Comparison of ENCODE assay signal across 25 mouse cellular contexts in the genomic region with DNA sequence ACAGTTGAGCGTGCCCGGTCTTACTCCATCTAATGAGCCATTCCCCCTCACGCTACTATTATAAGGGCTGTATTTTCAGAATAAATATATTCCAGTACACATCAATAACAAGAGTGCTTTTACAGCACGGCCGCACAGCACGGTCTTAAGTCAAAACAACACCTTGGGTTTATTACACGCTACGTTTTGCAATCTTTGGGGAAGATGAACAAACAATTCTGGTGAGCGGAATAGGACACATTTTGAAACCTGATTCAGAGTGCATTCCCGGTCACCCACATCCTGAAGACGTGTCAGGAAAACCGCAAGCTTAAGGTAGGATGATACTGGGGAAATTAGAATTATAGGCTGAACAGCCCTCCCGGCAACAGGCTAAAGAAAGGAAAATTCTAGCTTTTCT. TPM values are rescaled to one million over a fixed set of nuclear protein-coding genes. Genes with fewer than 3 reads are reported as not detected.
"Had no signal": no experiment of that assay in that cellular context is flagged by ENCODE, and none has a peak within 500 bp of the region (broad histone marks: within the 10 kb centered on the region; RNA-seq: fewer than 3 reads in every experiment).

No protein-coding gene starts in this region.

- H3K27me3 ChIP-seq: hindbrain, embryonic 13.5 days; hindbrain, embryonic 15.5 days; kidney, embryonic 15.5 days; limb, embryonic 13.5 days; limb, embryonic 15.5 days; liver, embryonic 13.5 days; liver, embryonic 15.5 days had no signal

- H3K9me3 ChIP-seq: heart, embryonic 10.5 days; hindbrain, embryonic 13.5 days; hindbrain, embryonic 15.5 days; kidney, embryonic 15.5 days; limb, embryonic 13.5 days; limb, embryonic 15.5 days; liver, embryonic 13.5 days; liver, embryonic 15.5 days had no signal

- H3K4me2 ChIP-seq: hindbrain, embryonic 13.5 days; hindbrain, embryonic 15.5 days; kidney, embryonic 15.5 days; limb, embryonic 13.5 days; limb, embryonic 15.5 days; liver, embryonic 13.5 days; liver, embryonic 15.5 days had no signal

- H3K9ac ChIP-seq: hindbrain, embryonic 13.5 days; hindbrain, embryonic 15.5 days; kidney, embryonic 15.5 days; limb, embryonic 13.5 days; limb, embryonic 15.5 days; liver, embryonic 13.5 days; liver, embryonic 15.5 days had no signal

- ATAC-seq: hindbrain, postnatal 0 days; intestine, embryonic 16.5 days had no signal

- H3K27ac ChIP-seq: hindbrain, embryonic 13.5 days; hindbrain, embryonic 15.5 days; hindbrain, postnatal 0 days; kidney, embryonic 15.5 days; kidney, postnatal 0 days; limb, embryonic 13.5 days; limb, embryonic 15.5 days; liver, embryonic 15.5 days had no signal

- DNase-seq: gastrocnemius, postnatal 14 days; gastrocnemius, postnatal 36 days; heart, adult 18-20 months; heart, postnatal 14 days; heart, postnatal 36 days; kidney, adult 11 months; kidney, adult 2 months; kidney, adult 9 months; kidney, postnatal 14 days; kidney, postnatal 36 days; layer of hippocampus, adult 9-11 months; layer of hippocampus, postnatal 36 days; left cerebral cortex, postnatal 4 days; liver, embryonic 13.5 days had no signal

- H3K4me1 ChIP-seq: hindbrain, embryonic 13.5 days; hindbrain, embryonic 15.5 days had no signal

- H3K36me3 ChIP-seq: hindbrain, embryonic 13.5 days; hindbrain, embryonic 15.5 days; kidney, embryonic 15.5 days; limb, embryonic 13.5 days; limb, embryonic 15.5 days; liver, embryonic 13.5 days; liver, embryonic 15.5 days had no signal

- H3K4me3 ChIP-seq: heart, embryonic 10.5 days; hindbrain, embryonic 13.5 days; hindbrain, embryonic 15.5 days; kidney, embryonic 15.5 days; limb, embryonic 13.5 days; limb, embryonic 15.5 days; liver, embryonic 13.5 days; liver, embryonic 15.5 days had no signal

RNA-seq across cellular contexts. Expression of gene Slc38a4, which starts 11.8 kb away (rescaled TPM):
- total RNA-seq: hematopoietic stem cell, adult 5-6 weeks had no signal
